Mouse (Mus musculus): ENCODE data around the gene Ccdc7a. TPM values are rescaled to one million over a fixed set of nuclear protein-coding genes. Genes with fewer than 3 reads are reported as not detected.

Ccdc7a gene
- polyA plus RNA-seq, 1 experiment: not detected

- WGBS: under 1% methylated on average over 111 of the region's 113 CpGs
- peak; percentile 92 to 94 for DNase-seq
- H3K4me1 ChIP-seq (ENCODE audit: control insufficient read depth, insufficient read depth, low read length): peaks cover 2% of the 10 kb centered on the region; the same call in 1 of the 2 replicates
- peak within 1 kb of the TSS; percentile 85 for H3K4me3 ChIP-seq (replicated peaks; ENCODE audit: insufficient read depth, low read depth, low read length)
- H3K27ac ChIP-seq (ENCODE audit: insufficient read depth, low read length): peak within 1 kb of the TSS; percentile 86
- no peaks in the 10 kb centered on the region for H3K27me3 ChIP-seq (ENCODE audit: control insufficient read depth, insufficient read depth, low read length)
- TF ChIP-seq POLR2A (IDR thresholded peaks at IDR 0.05; ENCODE audit: borderline replicate concordance, insufficient read depth, low read length): peak; percentile 64
- peak; percentile 51; the same call in 1 of the 2 replicates for TF ChIP-seq CTCF (IDR thresholded peaks at IDR 0.05; ENCODE audit: borderline replicate concordance, insufficient read depth, low read depth, low read length)
Measured at GRCm38 (mm10) chr8:128685507-128686428, 379.5 kb downstream of the Ccdc7a start, which contains the start of gene Itgb1. TSS of gene Itgb1 (plus strand) at chr8:128685654.

- Histone ChIP-seq H3K4me3 (replicated peaks; ENCODE audit: insufficient read depth, low read depth, low read length) (peak overlapping the region; percentile 85), H3K27me3 (ENCODE audit: control insufficient read depth, insufficient read depth, low read length) (no peaks in the 10 kb centered on the region), H3K4me1 (ENCODE audit: control insufficient read depth, insufficient read depth, low read length) (peaks cover 2% of the 10 kb centered on the region; the same call in 1 of the 2 replicates), H3K27ac (ENCODE audit: insufficient read depth, low read length) (peak overlapping the region; percentile 83)
- no peak for DNase-seq
- 4% methylated on average over 25 of the region's 25 CpGs for WGBS
- TF ChIP-seq POLR2A (IDR thresholded peaks at IDR 0.05; ENCODE audit: borderline replicate concordance, insufficient read depth, low read length): no peak
- no peak for TF ChIP-seq CTCF (IDR thresholded peaks at IDR 0.05; ENCODE audit: borderline replicate concordance, insufficient read depth, low read depth, low read length)
Measured at GRCm38 (mm10) chr8:128684609-128685506, 380.5 kb downstream of the Ccdc7a start.

Other genes starting within 250 kb of the Ccdc7a start
- gene Ccdc7b, start 1.6 kb upstream of the Ccdc7a start, polyA plus RNA-seq (2012; rRNA removed): not detected in 2 replicates
- gene Gm10999, start 66.1 kb upstream of the Ccdc7a start, polyA plus RNA-seq (2012; rRNA removed): not detected in 2 replicates
- 16.7 and 16.9 TPM in 2 replicates for gene 2610044O15Rik8, start 168.9 kb upstream of the Ccdc7a start, polyA plus RNA-seq (2012; rRNA removed)

Measured in cerebellum, adult 2 months (tissue).